Mouse (Mus musculus) ES-Bruce4 (cell line): Measurements from ENCODE around the gene Ptprg.

ENCODE experiments used
- CTCF ChIP-seq: IDR thresholded peaks from one replicate; pipeline ENCODE4 v1.8.1; 2011; ENCODE audit warnings: low read depth, low read length
- EP300 ChIP-seq: IDR thresholded peaks from 2 replicates; pipeline ENCODE4 v1.6.1; 2011; ENCODE audit warnings: low read depth, low read length; ENCODE audit not compliant: insufficient read depth
- POLR2A ChIP-seq: IDR thresholded peaks from one replicate; pipeline ENCODE4 v1.8.1; 2011; ENCODE audit warnings: low read length; ENCODE audit not compliant: insufficient read depth

- no peak for TF ChIP-seq POLR2A
- no peak for TF ChIP-seq CTCF
- TF ChIP-seq EP300, result no peak
Measured at GRCm38 (mm10) chr14:12062628-12063360, 509.5 kb downstream of the Ptprg start.
